Mouse (Mus musculus): Measurements from ENCODE around the gene Best3. TPM values are rescaled to one million over a fixed set of nuclear protein-coding genes. Genes with fewer than 3 reads are reported as not detected.
A peak's percentile ranks its signal among the peaks of the same experiment; 100 is the strongest.

The Best3 gene
- polyA plus RNA-seq, 1 experiment: 1.4 TPM

DNA sequence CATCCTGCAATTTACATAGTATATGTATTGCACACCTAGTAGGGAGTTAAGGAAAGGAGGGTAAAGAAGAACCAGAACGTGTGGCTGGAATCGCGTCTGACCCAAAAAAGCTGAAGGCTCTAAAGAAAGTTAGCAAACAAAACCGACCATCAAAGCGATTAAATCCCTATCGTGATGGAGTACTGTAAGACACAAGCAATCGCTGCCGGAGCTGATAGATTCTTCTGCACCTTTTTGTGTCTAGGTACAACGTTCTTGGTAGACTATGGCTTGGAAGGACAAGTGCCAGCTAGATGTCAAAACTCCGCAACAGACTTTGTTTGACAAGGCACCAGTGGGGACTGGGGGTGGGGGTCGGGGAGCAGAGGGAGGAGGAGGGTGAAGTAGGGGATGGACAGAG lies 22.0 kb upstream of the Best3 start:
- Histone ChIP-seq H3K4me3 (no peak overlapping the region), H3K36me3 (ENCODE audit: control insufficient read depth, insufficient read depth) (no peaks in the 10 kb centered on the region), H3K4me2 (ENCODE audit: low read depth) (no peak overlapping the region), H3K27me3 (ENCODE audit: control insufficient read depth, insufficient read depth, insufficient read length) (no peaks in the 10 kb centered on the region), H3K79me2 (ENCODE audit: control insufficient read depth, insufficient read depth) (no peaks in the 10 kb centered on the region), H3ac (ENCODE audit: control insufficient read depth, insufficient read length) (no peak overlapping the region)
- no peak for TF ChIP-seq TCF3 (IDR thresholded peaks at IDR 0.05; ENCODE audit: insufficient read length, low read depth)
- TF ChIP-seq MAX (IDR thresholded peaks at IDR 0.05; ENCODE audit: low read depth): no peak
- TF ChIP-seq TCF12 (IDR thresholded peaks at IDR 0.05; ENCODE audit: insufficient read depth, poor library complexity, severe bottlenecking): no peak
- no peak for TF ChIP-seq USF1 (IDR thresholded peaks at IDR 0.05; ENCODE audit: low read depth)
- no peak for TF ChIP-seq E2F4 (IDR thresholded peaks at IDR 0.05; ENCODE audit: insufficient read depth)
- no peak for TF ChIP-seq SRF (IDR thresholded peaks at IDR 0.05; ENCODE audit: control insufficient read depth, insufficient read length, low read depth)
- TF ChIP-seq MYOG (IDR thresholded peaks at IDR 0.05; ENCODE audit: control insufficient read depth in 1 of 3, insufficient read depth in 1 of 3, insufficient read length in 2 of 3, low read depth in 2 of 3): no peak
- no peak for TF ChIP-seq MYOD1 (IDR thresholded peaks at IDR 0.05; ENCODE audit: control insufficient read depth in 1 of 3, insufficient read length in 2 of 3, low read depth in 2 of 3)
- no peak for TF ChIP-seq POLR2A (IDR thresholded peaks at IDR 0.05; ENCODE audit: insufficient read length, low read depth)
- TF ChIP-seq REST (IDR thresholded peaks at IDR 0.05; ENCODE audit: insufficient read depth, insufficient read length): no peak
- TF ChIP-seq CEBPB (IDR thresholded peaks at IDR 0.05; ENCODE audit: insufficient read depth, poor library complexity, severe bottlenecking): no peak
- no peak for TF ChIP-seq POLR2AphosphoS2 (IDR thresholded peaks at IDR 0.05; ENCODE audit: insufficient read length, low read depth)

DNA sequence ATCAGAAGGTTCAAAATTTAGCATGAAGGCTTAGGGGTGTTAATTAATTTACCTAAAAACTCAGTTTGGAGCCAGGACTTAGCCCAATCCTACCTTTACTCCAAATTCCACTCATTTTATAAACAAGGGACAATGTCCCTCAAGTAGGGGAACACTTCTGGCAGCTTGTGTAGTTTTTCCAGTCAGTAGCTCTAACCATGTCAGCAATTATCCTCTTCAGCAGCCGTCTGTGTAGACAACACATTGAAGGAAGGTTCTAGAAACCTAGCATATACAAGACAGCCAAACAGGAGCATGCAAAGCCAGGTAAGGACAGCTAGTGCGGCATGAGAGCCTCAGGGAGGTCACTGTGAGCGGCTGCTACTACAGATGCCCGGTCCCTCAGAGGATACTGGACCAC lies 21.5 kb upstream of the Best3 start:
- Histone ChIP-seq H3K4me2 (ENCODE audit: low read depth) (no peak overlapping the region), H3K79me2 (ENCODE audit: control insufficient read depth, insufficient read depth) (no peaks in the 10 kb centered on the region), H3K36me3 (ENCODE audit: control insufficient read depth, insufficient read depth) (no peaks in the 10 kb centered on the region), H3K4me3 (no peak overlapping the region), H3K27me3 (ENCODE audit: control insufficient read depth, insufficient read depth, insufficient read length) (no peaks in the 10 kb centered on the region), H3ac (ENCODE audit: control insufficient read depth, insufficient read length) (no peak overlapping the region)
- TF ChIP-seq SRF (IDR thresholded peaks at IDR 0.05; ENCODE audit: control insufficient read depth, insufficient read length, low read depth) (no peak), POLR2A (IDR thresholded peaks at IDR 0.05; ENCODE audit: insufficient read length, low read depth) (no peak), USF1 (IDR thresholded peaks at IDR 0.05; ENCODE audit: low read depth) (no peak), MYOG (IDR thresholded peaks at IDR 0.05; ENCODE audit: control insufficient read depth in 1 of 3, insufficient read depth in 1 of 3, insufficient read length in 2 of 3, low read depth in 2 of 3) (no peak), REST (IDR thresholded peaks at IDR 0.05; ENCODE audit: insufficient read depth, insufficient read length) (no peak), MYOD1 (IDR thresholded peaks at IDR 0.05; ENCODE audit: control insufficient read depth in 1 of 3, insufficient read length in 2 of 3, low read depth in 2 of 3) (no peak)

DNA sequence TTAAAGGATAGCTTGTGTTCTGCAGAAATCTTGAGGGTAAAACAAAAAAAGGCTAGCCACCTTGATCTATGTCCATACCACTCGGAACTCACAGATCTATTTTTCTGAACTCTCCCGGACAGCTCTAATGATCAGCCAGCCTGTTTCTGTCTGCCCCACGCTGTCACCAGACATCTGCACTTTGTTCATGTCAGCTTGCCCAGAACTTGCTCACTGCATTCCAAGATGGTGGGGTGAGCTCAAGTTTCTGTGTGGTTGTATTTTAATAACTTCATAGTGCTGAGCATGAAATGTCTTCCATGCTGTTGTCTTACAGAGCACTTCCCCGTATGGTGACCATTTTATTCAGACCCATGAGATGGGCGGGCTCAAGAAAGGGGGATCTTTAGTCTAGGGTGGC lies 20.8 kb upstream of the Best3 start:
- no peaks in the 10 kb centered on the region for H3K36me3 ChIP-seq (ENCODE audit: control insufficient read depth, insufficient read depth)
- no peaks in the 10 kb centered on the region for H3K79me2 ChIP-seq (ENCODE audit: control insufficient read depth, insufficient read depth)
- H3K4me2 ChIP-seq (ENCODE audit: low read depth): peak overlapping the region; percentile 25
- H3ac ChIP-seq (ENCODE audit: control insufficient read depth, insufficient read length): no peak overlapping the region
- H3K4me3 ChIP-seq: no peak overlapping the region
- no peak for TF ChIP-seq TCF12 (IDR thresholded peaks at IDR 0.05; ENCODE audit: insufficient read depth, poor library complexity, severe bottlenecking)
- TF ChIP-seq POLR2A (IDR thresholded peaks at IDR 0.05; ENCODE audit: insufficient read length, low read depth): no peak
- TF ChIP-seq MAX (IDR thresholded peaks at IDR 0.05; ENCODE audit: low read depth): no peak
- TF ChIP-seq SRF (IDR thresholded peaks at IDR 0.05; ENCODE audit: control insufficient read depth, insufficient read length, low read depth): no peak
- no peak for TF ChIP-seq TCF3 (IDR thresholded peaks at IDR 0.05; ENCODE audit: insufficient read length, low read depth)
- TF ChIP-seq REST (IDR thresholded peaks at IDR 0.05; ENCODE audit: insufficient read depth, insufficient read length): no peak
- TF ChIP-seq MYOG (IDR thresholded peaks at IDR 0.05; ENCODE audit: control insufficient read depth in 1 of 3, insufficient read depth in 1 of 3, insufficient read length in 2 of 3, low read depth in 2 of 3): no peak
- H3K27me3 ChIP-seq (ENCODE audit: control insufficient read depth, insufficient read depth, insufficient read length): no peaks in the 10 kb centered on the region

DNA sequence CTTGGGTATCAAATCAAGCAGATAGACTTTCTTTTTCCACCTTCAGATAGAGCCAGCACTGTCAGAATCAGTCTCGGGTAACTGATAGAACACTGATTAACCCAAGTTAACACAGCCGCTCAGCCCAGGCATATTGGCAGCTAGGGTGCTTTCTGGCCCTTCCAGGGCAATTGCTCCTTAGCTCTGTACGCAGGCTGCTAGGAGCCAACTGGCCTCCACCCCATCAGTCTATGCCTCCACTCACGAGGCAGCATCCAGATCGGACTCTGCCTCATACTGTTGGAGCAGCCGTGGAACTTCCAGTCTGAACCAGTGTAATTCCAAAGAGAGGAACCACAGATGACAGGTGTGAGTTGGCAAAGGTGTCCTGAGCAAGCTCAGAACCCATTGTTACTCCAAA lies 20.0 kb upstream of the Best3 start:
- H3K79me2 ChIP-seq (ENCODE audit: control insufficient read depth, insufficient read depth): no peaks in the 10 kb centered on the region
- no peak for TF ChIP-seq USF1 (IDR thresholded peaks at IDR 0.05; ENCODE audit: low read depth)
- no peak for TF ChIP-seq MAX (IDR thresholded peaks at IDR 0.05; ENCODE audit: low read depth)
- no peak for TF ChIP-seq CEBPB (IDR thresholded peaks at IDR 0.05; ENCODE audit: insufficient read depth, poor library complexity, severe bottlenecking)
- TF ChIP-seq POLR2AphosphoS2 (IDR thresholded peaks at IDR 0.05; ENCODE audit: insufficient read length, low read depth): no peak
- TF ChIP-seq MYOD1 (IDR thresholded peaks at IDR 0.05; ENCODE audit: control insufficient read depth in 1 of 3, insufficient read length in 2 of 3, low read depth in 2 of 3): no peak
- TF ChIP-seq POLR2A (IDR thresholded peaks at IDR 0.05; ENCODE audit: insufficient read length, low read depth): no peak
- TF ChIP-seq REST (IDR thresholded peaks at IDR 0.05; ENCODE audit: insufficient read depth, insufficient read length): no peak
- TF ChIP-seq E2F4 (IDR thresholded peaks at IDR 0.05; ENCODE audit: insufficient read depth): no peak
- TF ChIP-seq SRF (IDR thresholded peaks at IDR 0.05; ENCODE audit: control insufficient read depth, insufficient read length, low read depth): no peak
- TF ChIP-seq MYOG (IDR thresholded peaks at IDR 0.05; ENCODE audit: control insufficient read depth in 1 of 3, insufficient read depth in 1 of 3, insufficient read length in 2 of 3, low read depth in 2 of 3): no peak
- TF ChIP-seq TCF3 (IDR thresholded peaks at IDR 0.05; ENCODE audit: insufficient read length, low read depth): no peak
- TF ChIP-seq TCF12 (IDR thresholded peaks at IDR 0.05; ENCODE audit: insufficient read depth, poor library complexity, severe bottlenecking): no peak

DNA sequence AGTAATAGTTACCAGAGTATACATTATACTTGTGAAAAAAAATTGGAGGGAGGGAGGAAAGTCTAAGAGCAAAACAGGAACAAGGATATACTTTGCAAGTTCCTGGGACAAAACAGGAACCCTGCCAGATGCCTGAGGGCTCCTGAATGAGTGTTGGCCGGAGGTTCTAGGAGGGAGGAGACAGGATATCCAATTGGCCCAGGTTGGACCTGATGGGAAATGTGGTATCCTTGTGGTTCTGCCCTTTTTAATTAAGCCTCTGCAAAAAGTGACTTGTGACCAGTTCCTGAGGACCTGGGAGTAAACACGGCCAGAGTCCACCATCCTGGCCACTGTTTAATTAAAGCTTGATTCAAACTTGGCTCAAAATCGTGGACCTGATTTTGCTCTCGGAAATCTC lies 17.4 kb upstream of the Best3 start:
- no peak overlapping the region for H3K4me2 ChIP-seq (ENCODE audit: low read depth)
- no peak overlapping the region for H3K4me3 ChIP-seq
- no peak overlapping the region for H3ac ChIP-seq (ENCODE audit: control insufficient read depth, insufficient read length)
- no peaks in the 10 kb centered on the region for H3K27me3 ChIP-seq (ENCODE audit: control insufficient read depth, insufficient read depth, insufficient read length)
- no peaks in the 10 kb centered on the region for H3K36me3 ChIP-seq (ENCODE audit: control insufficient read depth, insufficient read depth)
- TF ChIP-seq CEBPB (IDR thresholded peaks at IDR 0.05; ENCODE audit: insufficient read depth, poor library complexity, severe bottlenecking): no peak
- no peak for TF ChIP-seq MYOD1 (IDR thresholded peaks at IDR 0.05; ENCODE audit: control insufficient read depth in 1 of 3, insufficient read length in 2 of 3, low read depth in 2 of 3)
- TF ChIP-seq MYOG (IDR thresholded peaks at IDR 0.05; ENCODE audit: control insufficient read depth in 1 of 3, insufficient read depth in 1 of 3, insufficient read length in 2 of 3, low read depth in 2 of 3): no peak
- no peak for TF ChIP-seq TCF12 (IDR thresholded peaks at IDR 0.05; ENCODE audit: insufficient read depth, poor library complexity, severe bottlenecking)
- TF ChIP-seq POLR2A (IDR thresholded peaks at IDR 0.05; ENCODE audit: insufficient read length, low read depth): no peak
- no peak for TF ChIP-seq REST (IDR thresholded peaks at IDR 0.05; ENCODE audit: insufficient read depth, insufficient read length)
- TF ChIP-seq USF1 (IDR thresholded peaks at IDR 0.05; ENCODE audit: low read depth): no peak
- no peak for TF ChIP-seq E2F4 (IDR thresholded peaks at IDR 0.05; ENCODE audit: insufficient read depth)
- no peak for TF ChIP-seq SRF (IDR thresholded peaks at IDR 0.05; ENCODE audit: control insufficient read depth, insufficient read length, low read depth)
- no peak for TF ChIP-seq POLR2AphosphoS2 (IDR thresholded peaks at IDR 0.05; ENCODE audit: insufficient read length, low read depth)
- no peak for TF ChIP-seq TCF3 (IDR thresholded peaks at IDR 0.05; ENCODE audit: insufficient read length, low read depth)
- no peak for TF ChIP-seq MAX (IDR thresholded peaks at IDR 0.05; ENCODE audit: low read depth)
- H3K79me2 ChIP-seq (ENCODE audit: control insufficient read depth, insufficient read depth): no peaks in the 10 kb centered on the region

More for the DNA sequence above, 20.0 kb upstream of the Best3 start:
- no peaks in the 10 kb centered on the region for H3K27me3 ChIP-seq (ENCODE audit: control insufficient read depth, insufficient read depth, insufficient read length)
- no peak overlapping the region for H3K4me2 ChIP-seq (ENCODE audit: low read depth)
- H3ac ChIP-seq (ENCODE audit: control insufficient read depth, insufficient read length): no peak overlapping the region
- no peak overlapping the region for H3K4me3 ChIP-seq
- no peaks in the 10 kb centered on the region for H3K36me3 ChIP-seq (ENCODE audit: control insufficient read depth, insufficient read depth)

Data from myocyte (in vitro differentiated cells).